Mouse (Mus musculus): ENCODE results near the gene Ing2.

Ing2 gene

GRCm38 (mm10) chr8:47674777-47675710 is at the start of gene Ing2:
TSS of gene Ing2 (minus strand) at chr8:47675556.
- peak; percentile 100 for DNase-seq

- no peak for DNase-seq
These were observed 46.3 kb upstream of the Ing2 start for GRCm38 (mm10) chr8:47721609-47722008.

GRCm38 (mm10) chr8:47718641-47719040 is 43.3 kb upstream of the Ing2 start:
- no peak for DNase-seq

- DNase-seq: peak; percentile 97
These were observed 38.7 kb upstream of the Ing2 start, which contains the start of gene Cdkn2aip for GRCm38 (mm10) chr8:47713761-47714745. TSS of gene Cdkn2aip (minus strand) at chr8:47713932.

- DNase-seq: peak; percentile 71
These were observed 37.9 kb upstream of the Ing2 start for GRCm38 (mm10) chr8:47713171-47713663.

- no peak for DNase-seq
These were observed 32.8 kb upstream of the Ing2 start for GRCm38 (mm10) chr8:47708106-47708505.

GRCm38 (mm10) chr8:47706746-47707145 is 31.4 kb upstream of the Ing2 start:
- DNase-seq: no peak

GRCm38 (mm10) chr8:47702333-47702732 is 27.0 kb upstream of the Ing2 start:
- no peak for DNase-seq

GRCm38 (mm10) chr8:47697696-47698095 is 22.3 kb upstream of the Ing2 start:
- DNase-seq: no peak

GRCm38 (mm10) chr8:47695431-47696105 is 20.2 kb upstream of the Ing2 start:
- DNase-seq: no peak

- DNase-seq: peak; percentile 80
These were observed 17.8 kb upstream of the Ing2 start for GRCm38 (mm10) chr8:47693119-47693518.

GRCm38 (mm10) chr8:47691831-47692230 is 16.5 kb upstream of the Ing2 start:
- DNase-seq: no peak

- DNase-seq: no peak
These were observed 15.9 kb upstream of the Ing2 start for GRCm38 (mm10) chr8:47691303-47691702.

- no peak for DNase-seq
These were observed 15.3 kb upstream of the Ing2 start for GRCm38 (mm10) chr8:47690674-47691078.

GRCm38 (mm10) chr8:47689704-47690326 is 14.5 kb upstream of the Ing2 start:
- peak; percentile 72 for DNase-seq

- no peak for DNase-seq
These were observed 9.1 kb upstream of the Ing2 start for GRCm38 (mm10) chr8:47684441-47684840.

- DNase-seq: no peak
These were observed 8.6 kb upstream of the Ing2 start for GRCm38 (mm10) chr8:47683994-47684393.

GRCm38 (mm10) chr8:47680306-47680705 is 5.0 kb upstream of the Ing2 start:
- DNase-seq: no peak

- no peak for DNase-seq
These were observed 4.2 kb upstream of the Ing2 start for GRCm38 (mm10) chr8:47679603-47680002.

GRCm38 (mm10) chr8:47676631-47677030 is 1.3 kb upstream of the Ing2 start:
- no peak for DNase-seq

- no peak for DNase-seq
These were observed 868 bp upstream of the Ing2 start for GRCm38 (mm10) chr8:47676224-47676623.

- peak; percentile 65 for DNase-seq
These were observed 430 bp upstream of the Ing2 start for GRCm38 (mm10) chr8:47675786-47676185.
